Mouse (Mus musculus) left cerebral cortex, adult 18-20 months (tissue): Measurements from ENCODE around the gene Adat3. TPM values are rescaled to one million over a fixed set of nuclear protein-coding genes. Genes with fewer than 3 reads are reported as not detected.

Experiments used
- DNase-seq, 2 experiments: peaks; one replicate each; pipeline ENCODE4 v3.0.0; 2021 to 2022; ENCODE audit warnings: low spot score in 2 of 2, mixed read lengths in 1 of 2
- total RNA-seq, 2 experiments: library from RNA; stranded (reverse); gene quantifications; 2 replicates each; pipeline ENCODE4 v1.2.3; 2021

Adat3 gene
- total RNA-seq, 2 experiments from 2014 or later = 2.3 to 6.4 TPM

- no peak for DNase-seq
Measured at GRCm38 (mm10) chr10:80609269-80609924, 6.7 kb downstream of the Adat3 start.

GRCm38 (mm10) chr10:80610116-80610785 is 7.6 kb downstream of the Adat3 start:
- DNase-seq = no peak

GRCm38 (mm10) chr10:80611024-80611423 is 8.3 kb downstream of the Adat3 start:
- peak in 1 of 2 experiments; percentile 44 for DNase-seq

GRCm38 (mm10) chr10:80611905-80612304 is 9.2 kb downstream of the Adat3 start:
- no peak for DNase-seq

GRCm38 (mm10) chr10:80613821-80614220 is 11.1 kb downstream of the Adat3 start:
- no peak for DNase-seq

GRCm38 (mm10) chr10:80614351-80614750 is 11.7 kb downstream of the Adat3 start:
- no peak for DNase-seq

- no peak for DNase-seq
Measured at GRCm38 (mm10) chr10:80618181-80618580, 15.5 kb downstream of the Adat3 start.

- DNase-seq = no peak
Measured at GRCm38 (mm10) chr10:80619465-80620244, 17.0 kb downstream of the Adat3 start.

GRCm38 (mm10) chr10:80620365-80620764 is 17.7 kb downstream of the Adat3 start:
- no peak for DNase-seq

GRCm38 (mm10) chr10:80620796-80621689 is 18.4 kb downstream of the Adat3 start:
- no peak for DNase-seq

GRCm38 (mm10) chr10:80621690-80621939 is 18.9 kb downstream of the Adat3 start:
- no peak for DNase-seq

- DNase-seq = peak; percentile 99
Measured at GRCm38 (mm10) chr10:80621940-80622660, 19.4 kb downstream of the Adat3 start.

- peak in 1 of 2 experiments; percentile 33 for DNase-seq
Measured at GRCm38 (mm10) chr10:80622661-80623456, 20.2 kb downstream of the Adat3 start, which contains the start of gene Csnk1g2. Csnk1g2 (plus strand) TSS chr10:80622838.

- peak in 1 of 2 experiments; percentile 33 for DNase-seq
Measured at GRCm38 (mm10) chr10:80623457-80624191, 20.9 kb downstream of the Adat3 start.

- no peak for DNase-seq
Measured at GRCm38 (mm10) chr10:80625764-80626163, 23.1 kb downstream of the Adat3 start.

- no peak for DNase-seq
Measured at GRCm38 (mm10) chr10:80627685-80628084, 25.0 kb downstream of the Adat3 start.

GRCm38 (mm10) chr10:80628925-80629324 is 26.2 kb downstream of the Adat3 start:
- no peak for DNase-seq

- no peak for DNase-seq
Measured at GRCm38 (mm10) chr10:80635345-80635744, 32.7 kb downstream of the Adat3 start.

- DNase-seq = no peak
Measured at GRCm38 (mm10) chr10:80646936-80647335, 44.3 kb downstream of the Adat3 start.
